Mouse (Mus musculus) midbrain, embryonic 10.5 days (tissue): ENCODE data around the gene Smo. TPM values are rescaled to one million over a fixed set of nuclear protein-coding genes. Genes with fewer than 3 reads are reported as not detected.
A peak's percentile ranks its signal among the peaks of the same experiment; 100 is the strongest.

Experiments used
- DNase-seq: peaks from one replicate; pipeline ENCODE4 v3.0.0-alpha.2; 2017; ENCODE audit warnings: low spot score
- H3K27ac ChIP-seq: fragments of 300-500 bp; sonication (generic); replicated peaks from 2 replicates; pipeline ENCODE4 v1.5.1; 2016; ENCODE audit warnings: mild to moderate bottlenecking
- H3K27me3 ChIP-seq: fragments of 300-500 bp; sonication (generic); 2 replicates; pipeline ENCODE4 v1.6.1; 2016; ENCODE audit warnings: low read depth, mild to moderate bottlenecking; ENCODE audit not compliant: poor library complexity, severe bottlenecking
- H3K36me3 ChIP-seq: fragments of 300-500 bp; sonication (generic); 2 replicates; pipeline ENCODE4 v1.6.1; 2016; ENCODE audit warnings: mild to moderate bottlenecking, moderate library complexity
- H3K4me1 ChIP-seq: fragments of 300-500 bp; sonication (generic); 2 replicates; pipeline ENCODE4 v1.6.1; 2016
- H3K4me3 ChIP-seq: fragments of 300-500 bp; sonication (generic); 2 replicates; pipeline ENCODE4 v1.5.1; 2016; ENCODE audit warnings: mild to moderate bottlenecking, moderate library complexity
- H3K9me3 ChIP-seq: fragments of 300-500 bp; sonication (generic); replicated peaks from 2 replicates; pipeline ENCODE4 v1.6.1; 2016; ENCODE audit warnings: mild to moderate bottlenecking
- WGBS: fragments of 180-500 bp; shearing (Covaris S2); methylation state at CpG from one replicate; pipeline ENCODE4 v1.1.7; 2016; 5-methylcytosine and 5-hydroxymethylcytosine counted together
- polyA plus RNA-seq: library from polyadenylated mRNA; unstranded; fragments of >200 nt; fragmentation: Nextera tagmentation; extraction: Ambion mirVana; gene quantifications from 2 replicates; pipeline ENCODE4 v1.2.1, GENCODE M21; 2016

Gene Smo
- polyA plus RNA-seq, 1 experiment from 2014 or later = 51.7 TPM

DNA sequence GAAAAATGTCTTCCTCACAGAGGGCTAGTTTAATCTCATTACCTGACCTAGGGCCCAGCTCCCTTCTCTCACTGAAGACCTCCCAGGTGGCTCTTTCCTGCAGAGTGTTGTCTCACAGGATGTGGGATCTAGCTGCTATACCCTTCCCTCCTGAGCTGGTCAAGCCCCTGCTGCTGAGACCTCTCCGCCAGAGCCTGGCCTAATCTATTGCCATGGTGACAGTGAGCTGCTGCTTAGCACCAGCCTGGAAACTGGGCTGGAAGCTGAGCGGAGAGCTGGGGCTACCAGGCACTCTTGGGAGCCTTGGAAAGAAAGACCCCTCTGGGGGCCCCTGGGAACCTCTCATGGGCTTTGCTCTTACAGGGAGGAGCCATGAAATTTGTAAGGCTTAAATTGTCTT lies 27.4 kb upstream of the Smo start:
- Histone ChIP-seq H3K27ac (peak overlapping the region; percentile 73), H3K4me1 (peaks cover 52% of the 10 kb centered on the region), H3K36me3 (no peaks in the 10 kb centered on the region), H3K9me3 (no peaks in the 10 kb centered on the region), H3K4me3 (peak overlapping the region; percentile 14; the same call in 1 of the 2 replicates), H3K27me3 (peaks cover 32% of the 10 kb centered on the region)
- peak; percentile 86 for DNase-seq
- WGBS = 4% methylated on average over 2 of the region's 2 CpGs

DNA sequence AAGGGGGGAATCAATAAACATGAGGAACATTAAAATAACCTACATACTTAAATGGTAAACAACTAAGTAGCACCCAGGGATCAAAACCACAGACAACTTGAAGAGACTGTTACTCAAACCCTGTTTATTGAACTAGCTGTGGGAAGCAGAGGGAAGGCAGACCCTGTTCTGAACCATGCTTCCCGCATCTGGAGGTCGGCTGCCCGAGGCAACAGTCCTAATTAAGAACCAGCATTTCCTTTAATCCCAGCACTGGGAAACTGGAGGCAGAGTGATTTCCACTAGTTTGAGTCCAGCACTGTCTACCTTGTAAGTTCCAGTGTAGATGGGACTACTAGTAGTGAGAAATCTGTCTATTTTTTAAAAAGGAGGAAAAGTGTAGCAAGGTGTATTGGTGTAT lies 24.0 kb upstream of the Smo start:
- 61% methylated on average over 3 of the region's 3 CpGs for WGBS
- H3K36me3 ChIP-seq = no peaks in the 10 kb centered on the region
- H3K27ac ChIP-seq = no peak overlapping the region
- no peak overlapping the region for H3K4me3 ChIP-seq
- H3K27me3 ChIP-seq = peaks cover 24% of the 10 kb centered on the region; the same call in 1 of the 2 replicates
- peaks cover 45% of the 10 kb centered on the region for H3K4me1 ChIP-seq
- no peak for DNase-seq
- H3K9me3 ChIP-seq = no peaks in the 10 kb centered on the region

DNA sequence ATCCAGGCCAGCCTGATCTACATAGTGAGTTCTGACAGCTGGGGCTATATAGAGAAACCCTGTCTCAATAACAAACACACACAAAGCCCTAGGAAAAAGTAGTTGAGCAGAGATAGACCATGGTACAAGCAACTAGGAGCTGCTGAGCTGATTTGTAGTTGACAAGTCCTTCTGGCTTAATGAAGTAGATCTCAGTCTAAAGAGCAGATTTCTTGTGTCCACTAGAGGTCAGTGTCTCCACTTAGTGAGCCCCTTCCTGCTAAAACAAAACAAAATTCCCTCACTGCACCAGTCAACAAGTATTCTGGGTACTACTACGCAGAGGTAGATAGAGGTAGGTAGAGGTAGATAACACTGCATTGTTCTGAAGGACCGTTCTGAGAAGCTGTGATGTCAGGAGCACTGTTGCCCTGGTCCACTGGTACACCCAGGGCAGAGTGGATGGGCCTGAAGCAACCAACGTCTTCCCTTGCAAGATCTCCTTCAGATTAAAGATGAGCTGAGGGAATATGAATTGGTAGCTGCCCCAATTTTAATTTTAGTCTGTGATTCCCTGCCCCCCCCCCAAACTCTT lies 23.2 kb upstream of the Smo start:
- no peak overlapping the region for H3K4me3 ChIP-seq
- DNase-seq = no peak
- H3K4me1 ChIP-seq = peaks cover 40% of the 10 kb centered on the region
- no peak overlapping the region for H3K27ac ChIP-seq
- peaks cover under 1% of the 10 kb centered on the region; the same call in 1 of the 2 replicates for H3K36me3 ChIP-seq
- 52% methylated on average over 3 of the region's 3 CpGs for WGBS
- H3K27me3 ChIP-seq = peaks cover 24% of the 10 kb centered on the region
- H3K9me3 ChIP-seq = no peaks in the 10 kb centered on the region

DNA sequence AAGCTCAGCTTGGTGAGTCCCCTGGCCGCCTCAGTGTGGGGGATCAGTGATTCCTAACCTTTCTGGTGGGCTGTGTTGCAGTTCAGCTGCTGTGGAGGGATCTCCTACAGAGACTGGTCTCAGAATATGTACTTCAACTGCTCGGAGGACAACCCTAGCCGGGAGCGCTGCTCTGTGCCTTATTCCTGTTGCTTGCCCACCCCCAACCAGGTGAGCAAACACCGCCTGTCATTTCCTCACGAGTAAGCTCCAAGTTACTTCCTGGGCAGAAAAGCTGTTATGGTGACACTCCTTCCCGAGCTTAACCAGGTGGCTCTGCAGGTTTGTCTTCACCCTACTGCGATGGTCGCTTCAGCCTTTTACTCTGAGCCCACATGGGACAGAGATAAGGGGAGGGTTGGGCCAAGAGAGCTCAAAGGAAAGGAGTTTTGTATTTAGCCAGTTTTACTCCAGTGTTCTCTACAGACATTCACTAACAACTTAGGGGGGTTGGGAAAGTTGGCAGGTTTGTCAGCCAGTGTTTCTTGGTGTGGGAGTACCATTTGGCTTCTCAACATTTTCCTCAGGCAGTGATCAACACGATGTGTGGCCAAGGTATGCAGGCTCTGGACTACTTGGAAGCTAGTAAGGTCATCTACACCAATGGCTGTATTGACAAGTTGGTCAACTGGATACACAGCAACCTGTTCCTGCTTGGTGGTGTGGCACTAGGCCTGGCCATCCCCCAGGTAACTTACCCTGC lies 18.5 kb upstream of the Smo start:
- peaks cover 33% of the 10 kb centered on the region for H3K4me1 ChIP-seq
- 73% methylated on average over 10 of the region's 10 CpGs for WGBS

DNA sequence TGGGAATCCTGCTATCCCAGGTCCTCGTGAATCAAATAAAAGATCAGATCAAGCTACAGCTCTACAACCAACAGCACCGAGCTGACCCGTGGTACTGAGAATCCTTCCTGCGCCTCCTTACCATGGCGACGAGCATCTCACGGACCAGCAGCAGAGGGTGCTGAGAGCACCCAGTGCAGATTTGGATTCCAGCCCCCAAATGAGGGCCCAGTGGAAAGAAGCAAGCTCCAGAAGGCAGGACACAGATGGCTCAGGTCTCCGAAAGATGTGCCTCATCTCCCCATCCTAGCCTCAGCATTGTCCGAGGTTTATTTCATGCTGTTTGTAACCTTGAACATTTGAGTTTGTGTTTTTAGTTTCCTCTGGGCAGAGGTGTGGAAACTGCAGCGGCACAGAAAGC lies 17.8 kb upstream of the Smo start:
- WGBS = 48% methylated on average over 10 of the region's 10 CpGs
- DNase-seq = no peak
- peaks cover 33% of the 10 kb centered on the region for H3K4me1 ChIP-seq
- H3K4me3 ChIP-seq = no peak overlapping the region
- H3K27me3 ChIP-seq = peaks cover 33% of the 10 kb centered on the region
- H3K27ac ChIP-seq = no peak overlapping the region
- H3K9me3 ChIP-seq = no peaks in the 10 kb centered on the region
- H3K36me3 ChIP-seq = peaks cover 3% of the 10 kb centered on the region; the same call in 1 of the 2 replicates

More for the DNA sequence above, 18.5 kb upstream of the Smo start:
- Histone ChIP-seq H3K27ac (no peak overlapping the region), H3K27me3 (peaks cover 30% of the 10 kb centered on the region), H3K4me3 (no peak overlapping the region), H3K9me3 (no peaks in the 10 kb centered on the region), H3K36me3 (peaks cover 3% of the 10 kb centered on the region; the same call in 1 of the 2 replicates)
- no peak for DNase-seq

DNA sequence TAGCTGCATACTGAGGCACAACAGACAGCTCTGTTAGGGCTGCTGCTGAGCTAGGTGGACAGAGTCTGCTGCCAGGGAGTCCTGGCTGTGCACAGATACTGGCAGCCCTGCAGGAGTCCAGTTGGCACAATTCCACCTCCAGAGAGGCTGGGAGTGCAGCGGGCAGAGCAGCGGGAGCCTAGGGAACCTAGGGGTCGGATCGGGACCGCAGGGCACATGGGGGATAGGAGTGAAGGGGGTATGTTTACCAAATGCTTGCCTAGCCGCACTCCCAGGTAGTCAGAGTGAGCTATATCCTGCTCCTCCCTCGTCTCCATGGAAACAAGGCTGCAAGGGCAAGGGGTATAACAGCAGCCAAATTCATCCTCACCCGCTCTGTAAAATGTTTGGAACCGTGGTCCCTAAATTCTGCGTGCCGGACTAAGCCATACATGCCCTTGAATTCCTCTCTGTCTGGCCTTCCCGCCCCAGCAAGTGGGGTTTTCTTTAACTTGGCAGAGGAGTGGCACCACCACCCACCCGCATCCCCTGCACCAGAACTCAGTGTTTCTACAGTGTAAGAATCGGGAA lies 17.3 kb upstream of the Smo start:
- Histone ChIP-seq H3K4me1 (peaks cover 33% of the 10 kb centered on the region), H3K4me3 (no peak overlapping the region; the same call in 1 of the 2 replicates), H3K27me3 (peaks cover 33% of the 10 kb centered on the region), H3K9me3 (no peaks in the 10 kb centered on the region), H3K27ac (no peak overlapping the region; the same call in 1 of the 2 replicates), H3K36me3 (peaks cover 3% of the 10 kb centered on the region; the same call in 1 of the 2 replicates)
- DNase-seq = no peak
- 15% methylated on average over 14 of the region's 14 CpGs for WGBS

DNA sequence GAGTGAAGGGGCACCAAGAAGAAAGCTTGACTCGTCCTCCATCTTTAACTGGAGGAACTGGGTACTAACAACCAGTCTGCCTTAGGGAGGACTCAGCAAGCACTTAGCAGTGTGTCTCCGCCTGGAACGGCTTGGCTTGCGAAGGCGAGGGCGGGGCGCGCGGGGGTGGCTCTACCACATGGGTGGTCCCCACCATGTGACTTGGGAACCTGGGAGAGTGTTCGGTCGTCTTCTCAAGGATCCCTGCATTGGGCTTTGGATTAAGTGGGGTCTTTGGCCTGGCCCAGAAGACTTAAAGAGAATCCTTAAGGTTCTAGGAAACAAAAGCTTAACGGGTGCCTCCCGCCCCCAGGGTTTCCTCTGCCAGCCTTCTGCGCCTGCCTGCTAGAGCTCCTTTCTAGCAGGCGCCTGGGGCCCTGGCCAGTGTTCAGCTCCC lies 16.4 kb upstream of the Smo start:
- WGBS = 1% methylated on average over 15 of the region's 15 CpGs
- peak overlapping the region; percentile 82 for H3K27ac ChIP-seq
- H3K4me3 ChIP-seq = peak overlapping the region; percentile 47
- DNase-seq = peak; percentile 77
- peaks cover 3% of the 10 kb centered on the region; the same call in 1 of the 2 replicates for H3K36me3 ChIP-seq
- peaks cover 33% of the 10 kb centered on the region for H3K27me3 ChIP-seq
- H3K4me1 ChIP-seq = peaks cover 37% of the 10 kb centered on the region
- no peaks in the 10 kb centered on the region for H3K9me3 ChIP-seq

DNA sequence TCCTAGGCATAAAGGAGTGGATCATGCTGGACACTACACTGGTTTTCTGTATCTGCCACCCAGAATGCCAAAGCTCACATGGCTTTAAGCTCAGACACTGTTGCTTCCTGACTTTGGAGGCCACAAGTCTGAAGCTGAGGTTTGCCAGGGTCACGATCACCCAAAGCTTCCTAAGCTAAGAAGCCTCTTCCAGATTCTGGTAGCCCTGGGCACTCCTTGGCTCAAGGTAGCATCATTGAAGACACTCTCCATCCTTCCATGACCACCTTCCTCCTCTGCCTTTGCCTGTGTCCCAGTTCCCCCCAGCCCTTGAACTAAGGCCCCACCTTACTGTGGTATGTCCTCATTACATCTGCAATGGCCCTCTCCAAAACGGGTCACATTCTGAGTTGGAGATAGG lies 13.4 kb upstream of the Smo start:
- WGBS = 80% methylated on average over 2 of the region's 2 CpGs
- Histone ChIP-seq H3K4me3 (no peak overlapping the region), H3K27ac (no peak overlapping the region), H3K27me3 (peaks cover 27% of the 10 kb centered on the region), H3K9me3 (no peaks in the 10 kb centered on the region), H3K4me1 (peaks cover 35% of the 10 kb centered on the region), H3K36me3 (peaks cover 3% of the 10 kb centered on the region; the same call in 1 of the 2 replicates)
- DNase-seq = no peak

DNA sequence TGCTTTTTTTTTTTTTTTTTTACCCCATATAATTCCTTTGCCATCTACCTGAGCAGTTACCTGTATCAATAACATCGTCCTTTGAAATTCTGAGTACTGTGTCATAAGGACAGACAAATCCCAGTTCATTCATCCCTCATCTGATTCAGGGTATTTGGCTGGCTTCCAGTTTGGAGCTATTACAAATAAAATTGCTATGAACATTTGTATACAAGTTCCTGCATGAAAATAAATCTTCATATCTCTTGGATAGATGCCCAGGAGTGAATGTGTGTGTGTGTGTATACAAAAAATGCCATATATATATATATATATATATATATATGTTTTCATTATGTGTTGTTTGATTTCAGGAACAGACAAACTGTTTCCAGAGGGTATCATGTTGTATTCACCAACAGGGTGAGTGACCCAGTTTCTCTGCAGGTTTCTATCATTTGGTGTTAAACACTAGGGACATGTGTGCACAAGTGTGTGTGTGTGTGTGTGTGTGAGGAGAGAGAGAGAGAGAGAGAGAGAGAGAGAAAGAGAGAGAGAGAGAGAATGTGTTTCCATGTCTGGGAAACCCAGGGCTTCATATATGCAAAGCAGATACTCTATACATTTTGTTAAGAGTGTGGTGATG lies 8.6 kb upstream of the Smo start:
- no peaks in the 10 kb centered on the region for H3K36me3 ChIP-seq
- peaks cover 4% of the 10 kb centered on the region; the same call in 1 of the 2 replicates for H3K4me1 ChIP-seq
- H3K9me3 ChIP-seq = no peaks in the 10 kb centered on the region
- no peak overlapping the region for H3K4me3 ChIP-seq
- H3K27me3 ChIP-seq = 0 out of 2 replicates have a peak, but pooled peaks cover 3% of the 10 kb centered on the region
- no peak overlapping the region for H3K27ac ChIP-seq
- WGBS = 80% methylated on average over 1 of the region's 1 CpGs
- DNase-seq = no peak

DNA sequence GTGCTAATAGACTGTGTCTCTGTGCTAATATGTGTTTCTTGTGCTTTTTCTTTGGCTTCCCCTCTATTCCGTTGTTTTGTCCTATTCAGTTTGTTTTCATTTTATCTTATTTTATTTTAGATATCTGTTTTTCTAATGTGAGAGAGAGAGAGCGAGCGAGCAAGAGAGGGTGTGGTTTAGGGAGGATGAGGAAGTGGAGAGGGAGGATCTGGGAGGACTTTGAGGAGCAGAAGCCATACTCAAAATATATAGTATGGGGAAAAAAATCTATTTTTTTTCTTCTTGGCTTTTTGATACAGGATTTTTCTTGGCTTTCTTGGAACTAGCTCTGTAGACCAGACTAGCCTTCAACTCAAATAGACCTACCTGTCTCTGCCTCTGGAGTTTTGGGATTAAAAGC lies 7.3 kb upstream of the Smo start:
- whole genome bisulfite sequencing = 89% methylated on average over 3 of the region's 3 CpGs
- Histone ChIP-seq H3K27me3 (no peaks in the 10 kb centered on the region), H3K4me3 (no peak overlapping the region), H3K9me3 (no peaks in the 10 kb centered on the region), H3K27ac (no peak overlapping the region), H3K36me3 (no peaks in the 10 kb centered on the region), H3K4me1 (peaks cover 4% of the 10 kb centered on the region; the same call in 1 of the 2 replicates)
- DNase-seq = no peak

DNA sequence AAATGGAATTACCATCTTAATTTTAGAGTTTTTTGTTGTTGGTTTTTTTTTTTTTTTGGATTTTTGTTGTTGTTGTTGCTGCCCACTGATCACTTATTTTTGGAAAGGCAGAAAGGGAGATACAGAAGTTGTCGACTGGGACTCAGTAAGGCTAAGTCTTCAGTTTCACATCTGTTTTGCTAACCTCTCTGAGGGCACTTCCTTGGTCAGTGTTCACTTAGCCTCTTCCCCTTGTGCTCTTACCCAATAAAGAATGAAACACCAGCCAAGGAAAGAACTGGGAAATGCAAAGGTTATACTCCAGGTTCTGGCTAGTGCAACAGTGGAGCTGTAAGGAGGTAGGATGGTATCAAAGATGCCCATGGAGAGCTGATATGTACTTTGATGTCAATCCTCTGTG lies 5.8 kb upstream of the Smo start:
- Histone ChIP-seq H3K4me1 (no peaks in the 10 kb centered on the region; the same call in 1 of the 2 replicates), H3K27me3 (no peaks in the 10 kb centered on the region), H3K36me3 (no peaks in the 10 kb centered on the region), H3K9me3 (no peaks in the 10 kb centered on the region), H3K27ac (no peak overlapping the region), H3K4me3 (no peak overlapping the region)
- 76% methylated on average over 1 of the region's 1 CpGs for WGBS
- no peak for DNase-seq

DNA sequence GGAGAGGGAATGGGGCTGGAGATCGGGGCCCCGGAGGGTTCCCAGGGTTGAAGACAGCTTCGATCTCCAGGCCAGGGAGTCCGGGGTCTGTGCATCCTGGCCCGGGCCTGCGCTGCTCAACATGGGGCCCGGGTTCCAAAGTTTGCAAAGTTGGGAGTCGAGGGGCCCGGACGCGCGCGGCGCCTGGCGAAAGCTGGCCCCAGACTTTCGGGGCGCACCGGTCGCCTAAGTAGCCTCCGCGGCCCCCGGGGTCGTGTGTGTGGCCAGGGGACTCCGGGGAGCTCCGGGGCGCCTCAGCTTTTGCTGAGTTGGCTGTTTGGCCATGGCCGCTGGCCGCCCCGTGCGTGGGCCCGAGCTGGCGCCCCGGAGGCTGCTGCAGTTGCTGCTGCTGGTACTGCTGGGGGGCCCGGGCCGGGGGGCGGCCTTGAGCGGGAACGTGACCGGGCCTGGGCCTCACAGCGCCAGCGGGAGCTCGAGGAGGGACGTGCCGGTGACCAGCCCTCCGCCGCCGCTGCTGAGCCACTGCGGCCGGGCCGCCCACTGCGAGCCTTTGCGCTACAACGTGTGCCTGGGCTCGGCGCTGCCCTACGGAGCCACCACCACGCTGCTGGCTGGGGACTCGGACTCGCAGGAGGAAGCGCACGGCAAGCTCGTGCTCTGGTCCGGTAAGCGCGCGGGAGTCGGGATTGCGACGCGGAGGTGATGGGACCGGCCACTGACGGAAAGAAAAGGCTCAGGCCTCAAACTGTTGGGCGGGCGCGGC lies 567 bp downstream of the Smo start:
- WGBS = under 1% methylated on average over 74 of the region's 75 CpGs
- Histone ChIP-seq H3K36me3 (peaks cover 30% of the 10 kb centered on the region), H3K4me3 (peak overlapping the region; percentile 99), H3K27ac (peak overlapping the region; percentile 100), H3K4me1 (peaks cover 27% of the 10 kb centered on the region), H3K9me3 (no peaks in the 10 kb centered on the region), H3K27me3 (no peaks in the 10 kb centered on the region)
- peak; percentile 82 for DNase-seq
